Mouse (Mus musculus) heart, adult 11 months (tissue): Measurements from ENCODE around the gene Aqp7.

ENCODE experiments used
- DNase-seq: peaks from one replicate; pipeline ENCODE4 v3.0.0; 2022

The Aqp7 gene

GRCm38 (mm10) chr4:41057361-41057760 is 9.4 kb upstream of the Aqp7 start:
- DNase-seq = peak; percentile 85

- peak; percentile 81 for DNase-seq
These were observed 8.9 kb upstream of the Aqp7 start for GRCm38 (mm10) chr4:41056742-41057332.

- no peak for DNase-seq
These were observed 8.3 kb upstream of the Aqp7 start for GRCm38 (mm10) chr4:41056253-41056652.

- peak; percentile 91 for DNase-seq
These were observed 7.2 kb upstream of the Aqp7 start for GRCm38 (mm10) chr4:41055111-41055510.

- DNase-seq = no peak
These were observed 3.8 kb upstream of the Aqp7 start for GRCm38 (mm10) chr4:41051781-41052180.

GRCm38 (mm10) chr4:41050726-41051675 is 3.1 kb upstream of the Aqp7 start:
- peak; percentile 93 for DNase-seq

GRCm38 (mm10) chr4:41048926-41049325 is 987 bp upstream of the Aqp7 start:
- no peak for DNase-seq

GRCm38 (mm10) chr4:41046254-41046795 is 1.6 kb downstream of the Aqp7 start:
- DNase-seq = peak; percentile 91

GRCm38 (mm10) chr4:41045288-41045687 is 2.7 kb downstream of the Aqp7 start:
- no peak for DNase-seq

- peak; percentile 94 for DNase-seq
These were observed 4.0 kb downstream of the Aqp7 start for GRCm38 (mm10) chr4:41043961-41044360.

- no peak for DNase-seq
These were observed 5.1 kb downstream of the Aqp7 start for GRCm38 (mm10) chr4:41042880-41043279.

- peak; percentile 98 for DNase-seq
These were observed 7.0 kb downstream of the Aqp7 start for GRCm38 (mm10) chr4:41040983-41041382.

- DNase-seq = no peak
These were observed 10.0 kb downstream of the Aqp7 start for GRCm38 (mm10) chr4:41037942-41038341.

GRCm38 (mm10) chr4:41031242-41031641 is 16.7 kb downstream of the Aqp7 start:
- peak; percentile 99 for DNase-seq

GRCm38 (mm10) chr4:41029372-41029771 is 18.6 kb downstream of the Aqp7 start:
- DNase-seq = no peak

- DNase-seq = no peak
These were observed 19.7 kb downstream of the Aqp7 start for GRCm38 (mm10) chr4:41028272-41028671.

- no peak for DNase-seq
These were observed 20.1 kb downstream of the Aqp7 start for GRCm38 (mm10) chr4:41027872-41028271.

- DNase-seq = no peak
These were observed 21.7 kb downstream of the Aqp7 start for GRCm38 (mm10) chr4:41026086-41026787.

- no peak for DNase-seq
These were observed 26.8 kb downstream of the Aqp7 start for GRCm38 (mm10) chr4:41021094-41021493.

GRCm38 (mm10) chr4:41015798-41016197 is 32.1 kb downstream of the Aqp7 start:
- peak; percentile 68 for DNase-seq

GRCm38 (mm10) chr4:41013351-41013750 is 34.6 kb downstream of the Aqp7 start:
- DNase-seq = no peak

- peak; percentile 49 for DNase-seq
These were observed 46.9 kb downstream of the Aqp7 start for GRCm38 (mm10) chr4:41000842-41001639.
